Mouse (Mus musculus): ENCODE results near the gene Hcfc1r1.

Gene Hcfc1r1

GRCm38 (mm10) chr17:23694491-23694890, 21.1 kb downstream of the Hcfc1r1 start:
- H3K36me3 ChIP-seq (ENCODE audit: insufficient read depth, low read length): no peaks in the 10 kb centered on the region
- TF ChIP-seq POU5F1 (IDR thresholded peaks at IDR 0.05; ENCODE audit: borderline replicate concordance, low read length) (no peak), CTCF (conservative IDR thresholded peaks at IDR 0.05; ENCODE audit: low read length) (no peak), NANOG (IDR thresholded peaks at IDR 0.05; ENCODE audit: borderline replicate concordance, low read length) (no peak)
- H3K9me3 ChIP-seq (ENCODE audit: low read length): no peaks in the 10 kb centered on the region
- H3K4me3 ChIP-seq (replicated peaks; ENCODE audit: low read length): peak overlapping the region; percentile 0; the same call in 1 of the 2 replicates
- H3K4me1 ChIP-seq (replicated peaks; ENCODE audit: low read depth, low read length): peaks cover 60% of the 10 kb centered on the region
- H3K27me3 ChIP-seq (ENCODE audit: insufficient read depth, low read length): peaks cover 26% of the 10 kb centered on the region

- Histone ChIP-seq H3K27me3 (ENCODE audit: insufficient read depth, low read length) (peaks cover 28% of the 10 kb centered on the region), H3K9me3 (ENCODE audit: low read length) (no peaks in the 10 kb centered on the region), H3K36me3 (ENCODE audit: insufficient read depth, low read length) (no peaks in the 10 kb centered on the region), H3K4me1 (replicated peaks; ENCODE audit: low read depth, low read length) (peaks cover 63% of the 10 kb centered on the region), H3K4me3 (replicated peaks; ENCODE audit: low read length) (no peak overlapping the region)
- TF ChIP-seq POU5F1 (IDR thresholded peaks at IDR 0.05; ENCODE audit: borderline replicate concordance, low read length): no peak
- peak; percentile 5; the same call in 1 of the 2 replicates for TF ChIP-seq NANOG (IDR thresholded peaks at IDR 0.05; ENCODE audit: borderline replicate concordance, low read length)
These were observed 22.4 kb downstream of the Hcfc1r1 start for GRCm38 (mm10) chr17:23695801-23696200.

DNA sequence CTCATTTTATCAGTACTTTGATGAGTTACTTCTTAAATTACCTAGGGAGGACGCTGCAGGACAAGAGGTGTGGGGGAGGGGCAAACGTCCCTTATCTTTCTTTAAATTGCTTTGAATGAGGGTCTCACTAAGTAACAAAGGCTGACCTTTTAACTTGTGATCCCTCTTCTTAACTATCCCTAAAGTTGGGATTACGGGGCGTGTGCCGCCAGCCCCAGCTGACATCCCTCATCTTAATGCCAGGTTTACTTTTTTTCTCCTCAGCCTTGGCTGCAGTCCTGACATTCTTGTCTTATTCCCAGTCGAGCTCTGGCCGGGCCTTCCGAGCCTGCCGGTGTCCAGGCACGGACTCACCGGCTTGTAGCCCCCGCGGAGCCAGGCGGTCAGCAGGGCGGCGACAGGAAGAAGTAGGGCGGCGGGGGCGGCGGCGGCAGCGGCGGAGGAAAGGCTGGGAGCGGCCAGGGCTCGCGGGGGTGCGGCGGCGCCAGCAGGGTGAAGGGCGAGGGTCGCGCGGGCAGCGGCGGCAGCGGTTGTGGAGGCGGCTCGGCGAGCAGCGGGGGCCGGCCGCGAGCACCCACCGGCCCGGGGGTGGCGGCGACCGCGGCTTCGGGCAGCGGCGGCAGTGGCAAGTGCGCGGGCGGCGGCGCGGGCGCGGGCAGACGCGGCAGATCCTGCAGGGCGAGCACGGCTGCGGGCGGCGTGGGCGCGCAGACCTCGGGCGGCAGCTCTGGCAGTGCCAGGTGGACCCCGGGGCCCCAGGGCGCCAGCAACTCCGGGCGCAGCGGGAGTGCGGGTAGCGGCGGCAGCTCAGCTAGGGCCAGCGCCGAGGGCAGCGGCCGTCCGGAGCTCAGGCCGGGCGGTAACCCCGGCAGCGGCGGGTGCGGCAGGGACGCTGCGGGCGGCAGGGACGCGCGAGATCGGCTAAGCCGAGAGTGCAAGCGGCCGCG, 26.0 kb downstream of the Hcfc1r1 start:
- Histone ChIP-seq H3K36me3 (ENCODE audit: insufficient read depth, low read length) (no peaks in the 10 kb centered on the region), H3K27me3 (ENCODE audit: insufficient read depth, low read length) (peaks cover 35% of the 10 kb centered on the region), H3K9me3 (ENCODE audit: low read length) (no peaks in the 10 kb centered on the region), H3K4me3 (replicated peaks; ENCODE audit: low read length) (peak overlapping the region; percentile 90), H3K4me1 (replicated peaks; ENCODE audit: low read depth, low read length) (peaks cover 50% of the 10 kb centered on the region)
- no peak for TF ChIP-seq CTCF (conservative IDR thresholded peaks at IDR 0.05; ENCODE audit: low read length)
- TF ChIP-seq NANOG (IDR thresholded peaks at IDR 0.05; ENCODE audit: borderline replicate concordance, low read length): no peak
- TF ChIP-seq POU5F1 (IDR thresholded peaks at IDR 0.05; ENCODE audit: borderline replicate concordance, low read length): no peak

DNA sequence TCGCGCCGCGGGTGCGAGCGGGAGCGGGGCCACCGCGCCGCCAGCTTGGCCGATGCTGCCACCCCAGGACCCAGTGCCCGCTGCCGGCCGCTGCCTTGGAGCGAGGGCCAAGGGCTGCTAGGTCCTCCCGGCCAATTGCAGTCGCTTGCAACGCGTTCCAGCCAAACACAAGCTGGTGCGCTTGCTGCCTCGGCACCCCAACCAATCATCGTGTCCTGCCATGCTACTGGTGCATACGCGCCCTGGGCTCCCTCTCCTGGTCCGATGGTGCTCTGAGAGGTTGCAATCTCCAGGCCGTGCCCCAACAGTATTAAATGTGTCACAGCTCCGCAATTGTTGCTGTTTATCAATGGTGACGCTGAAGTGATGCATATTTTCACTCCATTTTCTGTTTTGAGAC, 26.7 kb downstream of the Hcfc1r1 start:
- Histone ChIP-seq H3K27me3 (ENCODE audit: insufficient read depth, low read length) (peaks cover 33% of the 10 kb centered on the region), H3K4me1 (replicated peaks; ENCODE audit: low read depth, low read length) (peaks cover 49% of the 10 kb centered on the region), H3K36me3 (ENCODE audit: insufficient read depth, low read length) (no peaks in the 10 kb centered on the region), H3K4me3 (replicated peaks; ENCODE audit: low read length) (peak overlapping the region; percentile 90), H3K9me3 (ENCODE audit: low read length) (no peaks in the 10 kb centered on the region)
- TF ChIP-seq NANOG (IDR thresholded peaks at IDR 0.05; ENCODE audit: borderline replicate concordance, low read length): no peak
- peak; percentile 11; the same call in 1 of the 2 replicates for TF ChIP-seq CTCF (conservative IDR thresholded peaks at IDR 0.05; ENCODE audit: low read length)

DNA sequence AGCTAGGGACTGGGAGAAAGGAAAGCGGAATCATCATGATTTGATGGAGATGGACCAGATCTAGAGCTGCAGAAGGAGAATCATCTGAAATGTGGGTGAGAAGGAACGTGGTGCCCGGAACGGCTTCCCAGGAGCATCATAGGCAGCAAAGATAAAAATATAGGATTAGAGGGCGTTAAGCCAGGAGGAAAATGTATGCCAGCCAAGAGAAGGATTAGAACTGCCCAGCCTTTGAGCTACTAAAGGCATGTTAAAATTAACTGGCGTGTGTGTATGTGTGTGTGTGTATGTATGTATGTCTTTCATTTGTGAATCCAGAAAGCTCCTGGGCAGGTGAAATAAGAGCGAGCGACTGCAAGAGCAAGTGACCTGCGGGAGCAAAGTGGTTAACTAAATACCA, 29.9 kb downstream of the Hcfc1r1 start:
- Histone ChIP-seq H3K9me3 (ENCODE audit: low read length) (no peaks in the 10 kb centered on the region), H3K4me1 (replicated peaks; ENCODE audit: low read depth, low read length) (peaks cover 28% of the 10 kb centered on the region), H3K27me3 (ENCODE audit: insufficient read depth, low read length) (peaks cover 38% of the 10 kb centered on the region), H3K4me3 (replicated peaks; ENCODE audit: low read length) (no peak overlapping the region), H3K36me3 (ENCODE audit: insufficient read depth, low read length) (no peaks in the 10 kb centered on the region)
- TF ChIP-seq NANOG (IDR thresholded peaks at IDR 0.05; ENCODE audit: borderline replicate concordance, low read length): no peak
- no peak for TF ChIP-seq CTCF (conservative IDR thresholded peaks at IDR 0.05; ENCODE audit: low read length)
- TF ChIP-seq POU5F1 (IDR thresholded peaks at IDR 0.05; ENCODE audit: borderline replicate concordance, low read length): no peak

GRCm38 (mm10) chr17:23704741-23705140, 31.3 kb downstream of the Hcfc1r1 start:
- H3K27me3 ChIP-seq (ENCODE audit: insufficient read depth, low read length): peaks cover 31% of the 10 kb centered on the region
- TF ChIP-seq CTCF (conservative IDR thresholded peaks at IDR 0.05; ENCODE audit: low read length): no peak
- no peak for TF ChIP-seq POU5F1 (IDR thresholded peaks at IDR 0.05; ENCODE audit: borderline replicate concordance, low read length)
- TF ChIP-seq NANOG (IDR thresholded peaks at IDR 0.05; ENCODE audit: borderline replicate concordance, low read length): no peak
- H3K4me3 ChIP-seq (replicated peaks; ENCODE audit: low read length): peak overlapping the region; percentile 23; the same call in 1 of the 2 replicates
- H3K4me1 ChIP-seq (replicated peaks; ENCODE audit: low read depth, low read length): peaks cover 22% of the 10 kb centered on the region
- no peaks in the 10 kb centered on the region for H3K36me3 ChIP-seq (ENCODE audit: insufficient read depth, low read length)
- no peaks in the 10 kb centered on the region for H3K9me3 ChIP-seq (ENCODE audit: low read length)

GRCm38 (mm10) chr17:23705525-23706104, 32.2 kb downstream of the Hcfc1r1 start:
- Histone ChIP-seq H3K4me3 (replicated peaks; ENCODE audit: low read length) (no peak overlapping the region), H3K36me3 (ENCODE audit: insufficient read depth, low read length) (no peaks in the 10 kb centered on the region), H3K4me1 (replicated peaks; ENCODE audit: low read depth, low read length) (peaks cover 27% of the 10 kb centered on the region), H3K9me3 (ENCODE audit: low read length) (no peaks in the 10 kb centered on the region), H3K27me3 (ENCODE audit: insufficient read depth, low read length) (peaks cover 40% of the 10 kb centered on the region)
- TF ChIP-seq CTCF (conservative IDR thresholded peaks at IDR 0.05; ENCODE audit: low read length) (no peak), POU5F1 (IDR thresholded peaks at IDR 0.05; ENCODE audit: borderline replicate concordance, low read length) (no peak), NANOG (IDR thresholded peaks at IDR 0.05; ENCODE audit: borderline replicate concordance, low read length) (no peak)

GRCm38 (mm10) chr17:23706212-23706611, 32.8 kb downstream of the Hcfc1r1 start:
- peaks cover 32% of the 10 kb centered on the region for H3K4me1 ChIP-seq (replicated peaks; ENCODE audit: low read depth, low read length)
- peaks cover 35% of the 10 kb centered on the region for H3K27me3 ChIP-seq (ENCODE audit: insufficient read depth, low read length)
- H3K9me3 ChIP-seq (ENCODE audit: low read length): no peaks in the 10 kb centered on the region
- H3K4me3 ChIP-seq (replicated peaks; ENCODE audit: low read length): no peak overlapping the region
- no peaks in the 10 kb centered on the region for H3K36me3 ChIP-seq (ENCODE audit: insufficient read depth, low read length)
- TF ChIP-seq POU5F1 (IDR thresholded peaks at IDR 0.05; ENCODE audit: borderline replicate concordance, low read length) (no peak), NANOG (IDR thresholded peaks at IDR 0.05; ENCODE audit: borderline replicate concordance, low read length) (no peak), CTCF (conservative IDR thresholded peaks at IDR 0.05; ENCODE audit: low read length) (peak; percentile 91)

Measured in E14TG2a.4 (cell line).